Mouse (Mus musculus): ENCODE measurements around the gene Ubald1. TPM values are rescaled to one million over a fixed set of nuclear protein-coding genes. Genes with fewer than 3 reads are reported as not detected.

Gene Ubald1
- polyA plus RNA-seq, 1 experiment from 2014 or later, result 26.4 TPM

DNA sequence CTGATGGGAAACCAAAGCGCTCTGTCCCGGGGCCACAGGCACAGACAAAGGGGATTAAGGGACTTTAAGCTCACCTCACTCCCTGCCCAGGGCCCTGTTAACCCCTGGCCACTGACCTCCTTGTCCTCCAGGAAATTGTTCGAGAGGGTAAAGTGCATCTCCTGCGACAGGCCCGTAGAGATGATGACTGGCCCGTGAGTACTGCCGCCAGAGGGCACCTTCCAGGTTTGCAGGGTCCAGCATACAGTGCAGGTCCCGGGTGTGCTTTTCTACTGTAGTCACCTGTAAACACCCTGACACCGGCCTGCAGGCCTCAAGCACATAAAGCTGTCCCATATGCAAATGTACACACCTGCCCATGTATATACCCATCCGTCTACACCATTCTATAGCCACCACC is 18.7 kb downstream of the Ubald1 start:
- ATAC-seq (replicated peaks; ENCODE audit: insufficient number of reproducible peaks, low FRiP score, low TSS enrichment, low read depth), result no peak; the same call in 1 of the 2 replicates
- H3K4me1 ChIP-seq (ENCODE audit: control insufficient read depth, insufficient read depth, low read length), result no peaks in the 10 kb centered on the region

DNA sequence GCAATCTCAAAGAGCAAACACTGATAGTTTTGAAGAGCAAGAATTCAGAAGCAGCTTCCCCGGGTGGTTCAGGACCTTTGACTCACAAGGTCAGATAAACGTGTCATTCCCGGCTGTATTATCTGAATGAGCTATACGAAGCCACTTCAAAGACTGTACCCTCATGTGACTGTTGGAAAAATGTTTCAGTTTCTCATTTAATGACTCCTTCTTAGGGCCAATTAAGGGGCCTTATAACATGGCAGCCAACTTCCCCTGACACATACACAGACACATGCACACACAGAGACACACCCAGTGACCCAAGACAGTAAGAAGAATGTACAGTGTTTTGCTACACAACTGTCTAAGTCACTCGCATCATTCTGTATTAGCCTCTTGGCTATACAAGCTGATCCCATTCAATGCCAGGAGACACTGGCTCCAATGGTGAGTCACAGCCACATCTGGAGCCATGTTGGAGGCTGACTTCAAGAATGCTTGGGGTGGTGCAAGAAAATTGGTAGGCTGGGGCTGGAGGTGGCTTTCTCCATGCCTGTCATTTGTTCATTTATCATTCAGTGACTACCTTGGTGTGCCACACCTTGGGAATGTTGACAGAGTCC is 25.0 kb downstream of the Ubald1 start:
- H3K27me3 ChIP-seq (ENCODE audit: control insufficient read depth, insufficient read depth, low read length), result no peaks in the 10 kb centered on the region
- H3K9me3 ChIP-seq (replicated peaks; ENCODE audit: control insufficient read depth, low read length), result no peaks in the 10 kb centered on the region
- no peak overlapping the region for H3K4me2 ChIP-seq (ENCODE audit: low read depth, low read length)
- no peak for DNase-seq (ENCODE audit: low spot score)
- H3K4me1 ChIP-seq (ENCODE audit: control insufficient read depth, insufficient read depth, low read length), result no peaks in the 10 kb centered on the region
- 56% methylated on average over 5 of the region's 5 CpGs for WGBS
- H3K9ac ChIP-seq (replicated peaks; ENCODE audit: low read length), result no peak overlapping the region
- ATAC-seq (replicated peaks; ENCODE audit: insufficient number of reproducible peaks, low FRiP score, low TSS enrichment, low read depth), result no peak
- H3K36me3 ChIP-seq (replicated peaks; ENCODE audit: control insufficient read depth, insufficient read depth, low read depth, low read length), result no peaks in the 10 kb centered on the region
- H3K27ac ChIP-seq (replicated peaks; ENCODE audit: low read depth, low read length), result no peak overlapping the region
- no peak overlapping the region for H3K4me3 ChIP-seq (ENCODE audit: low read depth, low read length)

More for the DNA sequence above, 18.7 kb downstream of the Ubald1 start:
- Histone ChIP-seq H3K36me3 (replicated peaks; ENCODE audit: control insufficient read depth, insufficient read depth, low read depth, low read length) (no peaks in the 10 kb centered on the region), H3K9ac (replicated peaks; ENCODE audit: low read length) (no peak overlapping the region), H3K27me3 (ENCODE audit: control insufficient read depth, insufficient read depth, low read length) (no peaks in the 10 kb centered on the region), H3K27ac (replicated peaks; ENCODE audit: low read depth, low read length) (no peak overlapping the region), H3K9me3 (replicated peaks; ENCODE audit: control insufficient read depth, low read length) (no peaks in the 10 kb centered on the region), H3K4me2 (ENCODE audit: low read depth, low read length) (no peak overlapping the region), H3K4me3 (ENCODE audit: low read depth, low read length) (no peak overlapping the region)
- WGBS, result 50% methylated on average over 10 of the region's 10 CpGs
- no peak for DNase-seq (ENCODE audit: low spot score)

DNA sequence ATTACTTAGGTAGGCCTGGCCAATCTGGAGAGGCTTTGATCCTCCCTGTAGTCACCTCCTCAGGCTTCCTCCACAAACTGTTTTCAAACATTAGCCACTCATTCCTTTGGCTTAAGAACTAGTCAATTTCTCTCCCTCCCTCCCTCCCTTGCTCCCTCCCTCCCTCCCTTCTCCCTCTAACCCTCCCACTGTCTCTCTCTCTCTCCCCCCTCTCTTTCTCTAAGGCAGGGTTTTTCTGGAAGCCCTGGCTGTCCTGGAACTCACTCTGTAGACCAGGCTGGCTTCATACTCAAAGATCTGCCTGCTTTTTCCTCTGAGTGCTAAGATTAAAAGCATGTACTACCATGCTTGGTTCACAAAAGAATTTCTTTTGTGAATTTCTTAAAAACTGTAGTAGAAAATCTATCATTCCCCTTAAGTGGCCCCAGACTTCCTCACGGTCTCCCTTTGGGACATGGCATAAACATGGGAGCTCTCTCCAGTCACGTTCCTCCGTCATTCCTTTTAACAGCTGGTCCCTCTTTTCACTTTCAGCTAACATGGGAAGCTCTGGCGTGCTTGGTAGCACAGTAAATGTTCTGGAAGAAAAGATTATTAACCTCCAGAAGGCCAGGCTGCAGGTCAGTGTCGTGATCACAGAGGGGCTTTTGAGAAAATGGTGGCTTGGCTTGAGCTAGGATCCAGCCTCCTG is 29.0 kb downstream of the Ubald1 start:
- H3K4me3 ChIP-seq (ENCODE audit: low read depth, low read length), result no peak overlapping the region
- H3K27ac ChIP-seq (replicated peaks; ENCODE audit: low read depth, low read length), result no peak overlapping the region
- no peaks in the 10 kb centered on the region for H3K4me1 ChIP-seq (ENCODE audit: control insufficient read depth, insufficient read depth, low read length)
- DNase-seq (ENCODE audit: low spot score), result no peak
- no peak for ATAC-seq (replicated peaks; ENCODE audit: insufficient number of reproducible peaks, low FRiP score, low TSS enrichment, low read depth)
- no peaks in the 10 kb centered on the region for H3K27me3 ChIP-seq (ENCODE audit: control insufficient read depth, insufficient read depth, low read length)
- no peak overlapping the region for H3K9ac ChIP-seq (replicated peaks; ENCODE audit: low read length)
- 54% methylated on average over 5 of the region's 5 CpGs for WGBS
- H3K36me3 ChIP-seq (replicated peaks; ENCODE audit: control insufficient read depth, insufficient read depth, low read depth, low read length), result no peaks in the 10 kb centered on the region
- H3K4me2 ChIP-seq (ENCODE audit: low read depth, low read length), result no peak overlapping the region
- no peaks in the 10 kb centered on the region for H3K9me3 ChIP-seq (replicated peaks; ENCODE audit: control insufficient read depth, low read length)

DNA sequence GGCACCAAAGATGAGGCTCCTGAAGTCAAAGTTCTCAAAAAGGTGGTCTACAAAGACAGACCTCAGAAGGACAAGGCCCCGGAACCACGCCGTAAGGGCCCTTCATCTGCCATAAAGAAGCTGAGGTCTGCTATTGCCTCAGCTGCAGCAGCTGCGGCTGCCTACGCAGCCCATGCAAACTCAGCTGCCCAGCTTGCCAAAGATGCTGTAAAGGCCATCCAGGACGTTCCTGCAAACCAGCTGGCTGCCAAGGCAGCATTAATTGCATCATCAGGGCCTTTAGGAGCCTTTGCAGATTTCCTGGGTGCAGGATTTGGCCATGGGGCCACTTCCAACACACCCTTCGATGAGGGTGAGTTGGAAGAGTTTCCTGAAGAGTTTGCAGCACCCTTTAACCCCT is 29.8 kb downstream of the Ubald1 start:
- no peaks in the 10 kb centered on the region for H3K4me1 ChIP-seq (ENCODE audit: control insufficient read depth, insufficient read depth, low read length)
- no peaks in the 10 kb centered on the region for H3K9me3 ChIP-seq (replicated peaks; ENCODE audit: control insufficient read depth, low read length)
- ATAC-seq (replicated peaks; ENCODE audit: insufficient number of reproducible peaks, low FRiP score, low TSS enrichment, low read depth), result no peak
- no peaks in the 10 kb centered on the region for H3K27me3 ChIP-seq (ENCODE audit: control insufficient read depth, insufficient read depth, low read length)
- no peaks in the 10 kb centered on the region for H3K36me3 ChIP-seq (replicated peaks; ENCODE audit: control insufficient read depth, insufficient read depth, low read depth, low read length)
- no peak for DNase-seq (ENCODE audit: low spot score)
- 79% methylated on average over 7 of the region's 7 CpGs for WGBS
- no peak overlapping the region for H3K27ac ChIP-seq (replicated peaks; ENCODE audit: low read depth, low read length)
- no peak overlapping the region for H3K9ac ChIP-seq (replicated peaks; ENCODE audit: low read length)
- no peak overlapping the region for H3K4me3 ChIP-seq (ENCODE audit: low read depth, low read length)
- no peak overlapping the region for H3K4me2 ChIP-seq (ENCODE audit: low read depth, low read length)

DNA sequence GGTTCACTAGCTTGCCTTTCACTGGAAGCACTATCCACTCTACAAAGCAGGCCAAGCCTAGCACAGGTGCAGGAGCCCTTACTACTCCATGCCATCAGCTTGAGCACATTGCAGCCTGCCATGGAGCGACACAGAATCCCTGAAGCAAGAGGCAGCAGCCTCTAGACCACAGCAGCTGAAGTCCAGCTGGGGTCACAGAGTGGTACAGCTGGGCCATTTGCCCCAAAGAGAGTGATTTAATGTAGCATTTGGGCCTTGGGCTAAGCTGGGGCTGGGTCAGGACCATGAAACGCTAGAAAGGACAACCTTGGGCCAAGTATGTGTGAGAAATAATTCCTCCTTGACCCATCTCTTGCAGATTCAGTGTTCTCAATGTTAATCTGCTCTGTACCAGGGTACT is 32.0 kb downstream of the Ubald1 start:
- Histone ChIP-seq H3K4me1 (ENCODE audit: control insufficient read depth, insufficient read depth, low read length) (no peaks in the 10 kb centered on the region), H3K4me2 (ENCODE audit: low read depth, low read length) (no peak overlapping the region), H3K27me3 (ENCODE audit: control insufficient read depth, insufficient read depth, low read length) (no peaks in the 10 kb centered on the region), H3K36me3 (replicated peaks; ENCODE audit: control insufficient read depth, insufficient read depth, low read depth, low read length) (no peaks in the 10 kb centered on the region), H3K4me3 (ENCODE audit: low read depth, low read length) (no peak overlapping the region), H3K9ac (replicated peaks; ENCODE audit: low read length) (no peak overlapping the region), H3K27ac (replicated peaks; ENCODE audit: low read depth, low read length) (no peak overlapping the region), H3K9me3 (replicated peaks; ENCODE audit: control insufficient read depth, low read length) (no peaks in the 10 kb centered on the region)
- WGBS, result 88% methylated on average over 2 of the region's 2 CpGs
- ATAC-seq (replicated peaks; ENCODE audit: insufficient number of reproducible peaks, low FRiP score, low TSS enrichment, low read depth), result no peak
- no peak for DNase-seq (ENCODE audit: low spot score)

DNA sequence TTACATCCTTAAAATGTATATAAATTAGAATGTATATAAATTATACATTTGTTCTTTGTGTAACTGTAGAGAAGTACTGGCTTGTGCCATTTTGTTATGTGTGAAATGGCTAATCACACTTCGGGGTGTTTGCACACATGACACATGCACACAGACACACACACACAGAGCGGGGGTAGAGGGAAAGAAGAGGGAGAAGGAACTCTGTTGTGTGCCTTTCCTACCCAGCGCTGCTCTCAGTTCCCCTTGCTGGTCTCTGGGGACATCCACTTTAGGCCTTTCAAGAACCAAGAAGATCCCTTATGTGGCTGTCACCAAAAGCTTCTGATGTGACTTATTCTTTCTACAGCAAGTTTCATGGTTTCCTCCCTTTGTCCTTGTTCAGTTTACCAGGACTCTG is 33.1 kb downstream of the Ubald1 start:
- Histone ChIP-seq H3K4me3 (ENCODE audit: low read depth, low read length) (no peak overlapping the region), H3K9ac (replicated peaks; ENCODE audit: low read length) (no peak overlapping the region), H3K4me2 (ENCODE audit: low read depth, low read length) (no peak overlapping the region), H3K4me1 (ENCODE audit: control insufficient read depth, insufficient read depth, low read length) (no peaks in the 10 kb centered on the region), H3K36me3 (replicated peaks; ENCODE audit: control insufficient read depth, insufficient read depth, low read depth, low read length) (no peaks in the 10 kb centered on the region), H3K27me3 (ENCODE audit: control insufficient read depth, insufficient read depth, low read length) (no peaks in the 10 kb centered on the region), H3K9me3 (replicated peaks; ENCODE audit: control insufficient read depth, low read length) (no peaks in the 10 kb centered on the region), H3K27ac (replicated peaks; ENCODE audit: low read depth, low read length) (no peak overlapping the region)
- ATAC-seq (replicated peaks; ENCODE audit: insufficient number of reproducible peaks, low FRiP score, low TSS enrichment, low read depth) (no peak), DNase-seq (ENCODE audit: low spot score) (no peak)
- 90% methylated on average over 3 of the region's 3 CpGs for WGBS

DNA sequence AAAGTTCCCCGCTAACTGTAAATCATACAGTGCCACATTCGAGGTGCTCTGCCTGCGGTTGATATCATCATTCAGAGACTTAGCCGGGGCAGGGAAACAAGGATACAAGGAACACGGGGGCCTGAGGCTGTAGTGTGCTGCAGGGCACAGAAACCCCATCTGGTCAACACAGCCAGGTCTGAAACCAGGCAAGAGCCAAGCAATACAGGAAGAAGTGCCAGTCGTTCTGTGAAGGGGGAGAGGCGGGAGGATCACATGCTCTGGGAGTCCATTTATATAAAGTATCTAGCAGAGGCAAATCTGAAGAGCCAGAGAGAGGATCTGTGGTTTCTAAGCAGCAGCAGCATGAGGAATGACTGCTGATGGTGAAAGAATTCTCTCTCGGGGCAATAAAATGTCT is 39.9 kb downstream of the Ubald1 start:
- Histone ChIP-seq H3K36me3 (replicated peaks; ENCODE audit: control insufficient read depth, insufficient read depth, low read depth, low read length) (no peaks in the 10 kb centered on the region), H3K9me3 (replicated peaks; ENCODE audit: control insufficient read depth, low read length) (no peaks in the 10 kb centered on the region), H3K4me2 (ENCODE audit: low read depth, low read length) (no peak overlapping the region), H3K4me1 (ENCODE audit: control insufficient read depth, insufficient read depth, low read length) (no peaks in the 10 kb centered on the region), H3K9ac (replicated peaks; ENCODE audit: low read length) (no peak overlapping the region), H3K4me3 (ENCODE audit: low read depth, low read length) (no peak overlapping the region), H3K27me3 (ENCODE audit: control insufficient read depth, insufficient read depth, low read length) (no peaks in the 10 kb centered on the region), H3K27ac (replicated peaks; ENCODE audit: low read depth, low read length) (no peak overlapping the region)
- no peak for DNase-seq (ENCODE audit: low spot score)
- WGBS, result 80% methylated on average over 8 of the region's 8 CpGs
- no peak for ATAC-seq (replicated peaks; ENCODE audit: insufficient number of reproducible peaks, low FRiP score, low TSS enrichment, low read depth)

DNA sequence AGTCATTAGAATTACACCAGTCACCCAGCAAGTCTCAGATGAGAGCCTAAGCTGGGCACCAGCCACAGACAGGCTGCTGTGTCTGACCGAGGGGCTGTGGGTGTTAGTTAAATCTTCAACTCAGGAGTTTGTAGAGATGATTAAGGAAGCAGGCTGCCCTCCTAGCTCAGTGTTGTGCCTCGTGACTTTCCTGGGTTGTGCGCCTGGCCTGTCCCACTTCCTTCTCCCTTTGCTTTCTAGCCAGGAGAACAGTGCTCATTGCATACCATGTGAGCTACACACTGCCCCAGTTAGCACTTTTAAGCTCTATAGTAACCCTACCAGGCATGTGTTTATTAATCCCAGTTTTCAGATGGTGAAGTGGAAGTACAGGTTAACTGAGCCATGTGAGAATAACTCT is 40.6 kb downstream of the Ubald1 start:
- WGBS, result 72% methylated on average over 3 of the region's 3 CpGs
- H3K4me3 ChIP-seq (ENCODE audit: low read depth, low read length), result no peak overlapping the region
- no peak overlapping the region for H3K4me2 ChIP-seq (ENCODE audit: low read depth, low read length)
- no peaks in the 10 kb centered on the region for H3K9me3 ChIP-seq (replicated peaks; ENCODE audit: control insufficient read depth, low read length)
- ATAC-seq (replicated peaks; ENCODE audit: insufficient number of reproducible peaks, low FRiP score, low TSS enrichment, low read depth) (no peak), DNase-seq (ENCODE audit: low spot score) (no peak)
- no peak overlapping the region for H3K9ac ChIP-seq (replicated peaks; ENCODE audit: low read length)
- no peaks in the 10 kb centered on the region for H3K27me3 ChIP-seq (ENCODE audit: control insufficient read depth, insufficient read depth, low read length)
- no peaks in the 10 kb centered on the region for H3K36me3 ChIP-seq (replicated peaks; ENCODE audit: control insufficient read depth, insufficient read depth, low read depth, low read length)
- no peak overlapping the region for H3K27ac ChIP-seq (replicated peaks; ENCODE audit: low read depth, low read length)
- H3K4me1 ChIP-seq (ENCODE audit: control insufficient read depth, insufficient read depth, low read length), result no peaks in the 10 kb centered on the region
